Comparison of ENCODE assay signal across 8 mouse cellular contexts in genomic region chr11:51756352-51756771, GRCm38 (mm10). TPM values are rescaled to one million over a fixed set of nuclear protein-coding genes. Genes with fewer than 3 reads are reported as not detected.
DNase-seq lines count a peak whose midpoint lies in the region; ATAC-seq and TF ChIP-seq lines count a peak whose summit lies in the region.

No protein-coding gene starts in this region.

- no peaks in the 10 kb centered on the region for H3K4me1 ChIP-seq in ES-E14 (ENCODE audit: control insufficient read depth in 2 of 2, insufficient read depth in 2 of 2, low read length in 2 of 2, poor library complexity in 1 of 2)
- H3K4me1 ChIP-seq in forebrain, embryonic 14.5 days (ENCODE audit: control insufficient read depth, insufficient read depth, low read length), result peaks cover 10% of the 10 kb centered on the region
- peaks cover 26% of the 10 kb centered on the region for H3K4me1 ChIP-seq in liver, postnatal 0 days (ENCODE audit: insufficient read depth)
- H3K4me1 ChIP-seq in neural tube, embryonic 13.5 days (replicated peaks), result peaks cover 30% of the 10 kb centered on the region

- intact Hi-C loops in heart, postnatal 14 days (cut with DNase I), result no loop called here

- peak overlapping the region; percentile 83 for H3K9ac ChIP-seq in ES-E14 (ENCODE audit: insufficient read depth, low read depth, low read length, poor library complexity, severe bottlenecking)
- peak overlapping the region; percentile 94 for H3K9ac ChIP-seq in forebrain, embryonic 14.5 days (ENCODE audit: low read length)
- peak overlapping the region; percentile 97 for H3K9ac ChIP-seq in liver, postnatal 0 days (replicated peaks)
- peak overlapping the region; percentile 89 for H3K9ac ChIP-seq in neural tube, embryonic 13.5 days

- peak overlapping the region; percentile 79 to 92 for H3K4me3 ChIP-seq in ES-E14 (ENCODE audit: insufficient read depth in 1 of 2, low read depth in 1 of 2, low read length in 2 of 2, poor library complexity in 1 of 2, severe bottlenecking in 1 of 2)
- peak overlapping the region; percentile 97 for H3K4me3 ChIP-seq in forebrain, embryonic 14.5 days (ENCODE audit: low read depth, low read length)
- peak overlapping the region; percentile 90 for H3K4me3 ChIP-seq in liver, postnatal 0 days (ENCODE audit: low read depth, low read length)
- peak overlapping the region; percentile 95 for H3K4me3 ChIP-seq in neural tube, embryonic 13.5 days

- no peaks in the 10 kb centered on the region for H3K27me3 ChIP-seq in forebrain, embryonic 14.5 days (replicated peaks; ENCODE audit: control insufficient read depth, insufficient read depth, low read length)
- no peaks in the 10 kb centered on the region for H3K27me3 ChIP-seq in liver, postnatal 0 days (ENCODE audit: insufficient read depth, low read length)
- peaks cover 4% of the 10 kb centered on the region; the same call in 1 of the 2 replicates for H3K27me3 ChIP-seq in neural tube, embryonic 13.5 days

- no peaks in the 10 kb centered on the region for H3K36me3 ChIP-seq in ES-E14 (ENCODE audit: control insufficient read depth, insufficient read depth, low read length, poor library complexity, severe bottlenecking)
- no peaks in the 10 kb centered on the region for H3K36me3 ChIP-seq in forebrain, embryonic 14.5 days (ENCODE audit: control insufficient read depth, insufficient read depth, low read length)
- no peaks in the 10 kb centered on the region for H3K36me3 ChIP-seq in liver, postnatal 0 days (replicated peaks; ENCODE audit: insufficient read depth, low read length)
- H3K36me3 ChIP-seq in neural tube, embryonic 13.5 days, result no peaks in the 10 kb centered on the region

- WGBS in forebrain, embryonic 14.5 days, result under 1% methylated on average over 36 of the region's 41 CpGs
- WGBS in liver, postnatal 0 days (ENCODE audit: insufficient replicate concordance), result under 1% methylated on average over 36 of the region's 41 CpGs
- WGBS in neural tube, embryonic 13.5 days, result under 1% methylated on average over 38 of the region's 41 CpGs

- peak; percentile 76 for DNase-seq in ES-E14 (ENCODE audit: low read depth, low spot score)
- peak; percentile 90 for DNase-seq in cerebellum, adult 11 months
- DNase-seq in forebrain, embryonic 14.5 days (ENCODE audit: low spot score), result peak; percentile 90
- DNase-seq in heart, postnatal 14 days, result peak; percentile 94 to 96
- peak; percentile 90 for DNase-seq in layer of hippocampus, adult 11-12 months (ENCODE audit: low spot score)
- peak; percentile 95 for DNase-seq in liver, postnatal 0 days
- peak; percentile 74 for DNase-seq in telencephalon, adult 2 months (ENCODE audit: low read depth, low spot score)

- TF ChIP-seq EP300 in liver, postnatal 0 days (IDR thresholded peaks at IDR 0.05; ENCODE audit: low read depth), result peak; percentile 57; the same call in 1 of the 2 replicates

- peak; percentile 98 for ATAC-seq in forebrain, embryonic 14.5 days
- peak; percentile 97 for ATAC-seq in liver, postnatal 0 days
- peak; percentile 98 for ATAC-seq in neural tube, embryonic 13.5 days (ENCODE audit: low read depth)

- H3K4me2 ChIP-seq in forebrain, embryonic 14.5 days (ENCODE audit: low read length), result peak overlapping the region; percentile 86
- H3K4me2 ChIP-seq in liver, postnatal 0 days (ENCODE audit: low read depth, low read length), result peak overlapping the region; percentile 96
- H3K4me2 ChIP-seq in neural tube, embryonic 13.5 days, result peak overlapping the region; percentile 91

- in situ Hi-C loops in ES-E14 (cut with MboI; ENCODE audit: low sequenced_read_pairs in 2 of 2, unreplicated experiment in 2 of 2), result no loop called here

- H3K27ac ChIP-seq in ES-E14 (ENCODE audit: insufficient read depth, low read depth, low read length, poor library complexity, severe bottlenecking), result no peak overlapping the region
- peak overlapping the region; percentile 52; the same call in 1 of the 2 replicates for H3K27ac ChIP-seq in forebrain, embryonic 14.5 days (ENCODE audit: low read depth, low read length)
- H3K27ac ChIP-seq in liver, postnatal 0 days (ENCODE audit: low read depth), result peak overlapping the region; percentile 95
- H3K27ac ChIP-seq in neural tube, embryonic 13.5 days (replicated peaks), result peak overlapping the region; percentile 76

- no peak for TF ChIP-seq CTCF in liver, postnatal 0 days (IDR thresholded peaks at IDR 0.05; ENCODE audit: low read depth)

- no peaks in the 10 kb centered on the region for H3K9me3 ChIP-seq in ES-E14 (ENCODE audit: control insufficient read depth, insufficient read depth, low read depth, low read length)
- H3K9me3 ChIP-seq in forebrain, embryonic 14.5 days (replicated peaks; ENCODE audit: control insufficient read depth, low read length), result no peaks in the 10 kb centered on the region
- H3K9me3 ChIP-seq in liver, postnatal 0 days (ENCODE audit: low read length), result no peaks in the 10 kb centered on the region
- no peaks in the 10 kb centered on the region for H3K9me3 ChIP-seq in neural tube, embryonic 13.5 days

TF ChIP-seq in ES-E14, 5 proteins besides CTCF, POLR2A, EP300 and RAD21:
- TF ChIP-seq HCFC1 (IDR thresholded peaks at IDR 0.05; ENCODE audit: borderline replicate concordance, insufficient read depth, low read length), result peak; percentile 76
- TF ChIP-seq ZNF384 (IDR thresholded peaks at IDR 0.05; ENCODE audit: low read depth, low read length), result no peak
- no peak for TF ChIP-seq MAFK (IDR thresholded peaks at IDR 0.05; ENCODE audit: insufficient read depth, low read depth, low read length)
- no peak for TF ChIP-seq ZC3H11A (IDR thresholded peaks at IDR 0.05; ENCODE audit: borderline replicate concordance, low read depth, low read length)
- TF ChIP-seq CHD2 (IDR thresholded peaks at IDR 0.05; ENCODE audit: low read depth, low read length), result no peak
TF ChIP-seq in ES-E14: peak in this region for 1.

RNA-seq across cellular contexts. Expression of gene Sec24a, which starts 7.1 kb away (rescaled TPM):
- total RNA-seq in ES-E14 (2012; rRNA removed), result 9.3 and 10.9 TPM in 2 replicates
- 7.5 and 11.6 TPM in 2 replicates for polyA plus RNA-seq in forebrain, embryonic 14.5 days (2014; fragmentation: Nextera tagmentation; extraction: Ambion mirVana)
- total RNA-seq in heart, postnatal 14 days (2021), result 10 to 100 TPM; 18.3 to 18.4 TPM
- polyA plus RNA-seq in liver, postnatal 0 days (2015; fragmentation: Nextera tagmentation; extraction: Ambion mirVana), result 14.1 and 15.0 TPM in 2 replicates
- polyA plus RNA-seq in neural tube, embryonic 13.5 days (2015; fragmentation: Nextera tagmentation; extraction: Ambion mirVana), result 14.7 and 17.3 TPM in 2 replicates

RNA-seq across cellular contexts. Expression of gene Sar1b, which starts 7.1 kb away (rescaled TPM):
- total RNA-seq in ES-E14 (2012; rRNA removed), result 86.0 and 86.1 TPM in 2 replicates
- 179 and 184 TPM in 2 replicates for polyA plus RNA-seq in forebrain, embryonic 14.5 days (2014; fragmentation: Nextera tagmentation; extraction: Ambion mirVana)
- 100 to 1,000 TPM in 1 of 2 experiments, 10 to 100 TPM in 1; 95.8 to 109 TPM for total RNA-seq in heart, postnatal 14 days (2021)
- 204 TPM in 2 replicates for polyA plus RNA-seq in liver, postnatal 0 days (2015; fragmentation: Nextera tagmentation; extraction: Ambion mirVana)
- 200 and 212 TPM in 2 replicates for polyA plus RNA-seq in neural tube, embryonic 13.5 days (2015; fragmentation: Nextera tagmentation; extraction: Ambion mirVana)
